ENCODE assay signal across 22 mouse cellular contexts in genomic region chr16:76408696-76409354, GRCm38 (mm10). TPM values are rescaled to one million over a fixed set of nuclear protein-coding genes. Genes with fewer than 3 reads are reported as not detected.
DNase-seq lines count a peak whose midpoint lies in the region; ATAC-seq and TF ChIP-seq lines count a peak whose summit lies in the region.
"Had no signal": no experiment of that assay in that cellular context is flagged by ENCODE, and none has a peak within 500 bp of the region (broad histone marks: within the 10 kb centered on the region; RNA-seq: fewer than 3 reads in every experiment).

No protein-coding gene starts in this region.

- no peak for DNase-seq in liver
- DNase-seq in lung, postnatal 0 days (ENCODE audit: low spot score) = peak; percentile 13
- DNase-seq in lung, postnatal 36 days = no peak
- no peak for DNase-seq in urinary bladder, adult 2 months (ENCODE audit: low spot score)
- DNase-seq: adrenal gland, postnatal 36 days; B cell, adult 2 months; cerebellum, adult 2 months; cerebellum, postnatal 10 days; gastrocnemius, postnatal 10 days; heart, postnatal 10 days; heart, postnatal 4 days had no signal

- H3K4me3 ChIP-seq in liver, embryonic 15.5 days (replicated peaks) = no peak overlapping the region
- H3K4me3 ChIP-seq in lung, postnatal 0 days (ENCODE audit: low read depth, low read length) = no peak overlapping the region
- H3K4me3 ChIP-seq in hindbrain, embryonic 16.5 days (ENCODE audit: low read length) = no peak overlapping the region
- H3K4me3 ChIP-seq: embryonic facial prominence, embryonic 10.5 days; erythroblast, embryonic 14.5 days; forebrain, embryonic 10.5 days; heart, embryonic 10.5 days; hindbrain, embryonic 12.5 days had no signal

- H3K4me2 ChIP-seq in liver, embryonic 15.5 days = no peak overlapping the region
- no peak overlapping the region for H3K4me2 ChIP-seq in lung, postnatal 0 days (replicated peaks; ENCODE audit: low read depth, low read length)
- H3K4me2 ChIP-seq in hindbrain, embryonic 16.5 days (ENCODE audit: low read length) = no peak overlapping the region
- H3K4me2 ChIP-seq: hindbrain, embryonic 12.5 days had no signal

- no peak for TF ChIP-seq EP300 in lung, postnatal 0 days (IDR thresholded peaks at IDR 0.05)

- ATAC-seq in liver, embryonic 15.5 days (ENCODE audit: insufficient read depth) = peak; percentile 25; the same call in 1 of the 2 replicates
- peak; percentile 38; the same call in 1 of the 2 replicates for ATAC-seq in lung, postnatal 0 days
- ATAC-seq in megakaryocyte progenitor cell, adult 5-6 weeks (replicated peaks; ENCODE audit: poor library complexity) = 0 out of 2 replicates have a peak, but pooled peaks have one; percentile 26
- ATAC-seq in hindbrain, embryonic 16.5 days = no peak
- ATAC-seq: CD4-positive, CD25-positive, alpha-beta regulatory T cell, adult 4 months; forebrain, embryonic 14.5 days had no signal

- H3K9ac ChIP-seq in liver, embryonic 15.5 days = no peak overlapping the region
- H3K9ac ChIP-seq in lung, postnatal 0 days (replicated peaks; ENCODE audit: low read depth) = no peak overlapping the region
- no peak overlapping the region for H3K9ac ChIP-seq in hindbrain, embryonic 16.5 days (ENCODE audit: low read depth, low read length)
- H3K9ac ChIP-seq: hindbrain, embryonic 12.5 days had no signal

- H3K9me3 ChIP-seq in liver, embryonic 15.5 days (replicated peaks) = no peaks in the 10 kb centered on the region
- no peaks in the 10 kb centered on the region for H3K9me3 ChIP-seq in lung, postnatal 0 days (ENCODE audit: low read length)
- no peaks in the 10 kb centered on the region for H3K9me3 ChIP-seq in hindbrain, embryonic 16.5 days (ENCODE audit: control insufficient read depth, low read length)
- H3K9me3 ChIP-seq: embryonic facial prominence, embryonic 10.5 days; forebrain, embryonic 10.5 days; G1E; heart, embryonic 10.5 days; hindbrain, embryonic 12.5 days had no signal

- no peak for TF ChIP-seq CTCF in lung, postnatal 0 days (IDR thresholded peaks at IDR 0.05)

- no peaks in the 10 kb centered on the region for H3K36me3 ChIP-seq in liver, embryonic 15.5 days (replicated peaks)
- no peaks in the 10 kb centered on the region for H3K36me3 ChIP-seq in lung, postnatal 0 days (ENCODE audit: insufficient read depth, low read length)
- H3K36me3 ChIP-seq in hindbrain, embryonic 16.5 days (ENCODE audit: control insufficient read depth, insufficient read depth, low read length) = no peaks in the 10 kb centered on the region
- H3K36me3 ChIP-seq: embryonic facial prominence, embryonic 10.5 days; forebrain, embryonic 10.5 days; G1E; heart, embryonic 10.5 days; hindbrain, embryonic 12.5 days had no signal

- 55% methylated on average over 4 of the region's 4 CpGs for WGBS in liver, embryonic 15.5 days (ENCODE audit: insufficient replicate concordance)
- WGBS in lung, postnatal 0 days = 44% methylated on average over 4 of the region's 4 CpGs
- 84% methylated on average over 4 of the region's 4 CpGs for WGBS in hindbrain, embryonic 16.5 days

- H3K27me3 ChIP-seq in liver, embryonic 15.5 days = no peaks in the 10 kb centered on the region; the same call in 1 of the 2 replicates
- no peaks in the 10 kb centered on the region for H3K27me3 ChIP-seq in lung, postnatal 0 days (replicated peaks; ENCODE audit: insufficient read depth, low read length)
- no peaks in the 10 kb centered on the region for H3K27me3 ChIP-seq in hindbrain, embryonic 16.5 days (replicated peaks; ENCODE audit: control insufficient read depth, insufficient read depth, low read length)
- H3K27me3 ChIP-seq: hindbrain, embryonic 12.5 days had no signal

- H3K27ac ChIP-seq in liver, embryonic 15.5 days (replicated peaks) = no peak overlapping the region
- no peak overlapping the region for H3K27ac ChIP-seq in lung, postnatal 0 days (ENCODE audit: low read length)
- no peak overlapping the region for H3K27ac ChIP-seq in hindbrain, embryonic 16.5 days (ENCODE audit: low read depth, low read length)
- H3K27ac ChIP-seq: embryonic facial prominence, embryonic 10.5 days; forebrain, embryonic 10.5 days; heart, embryonic 10.5 days; hindbrain, embryonic 12.5 days had no signal

- H3K4me1 ChIP-seq in liver, embryonic 15.5 days (replicated peaks) = 0 out of 2 replicates have a peak, but pooled peaks cover 3% of the 10 kb centered on the region
- 0 out of 2 replicates have a peak, but pooled peaks cover 4% of the 10 kb centered on the region for H3K4me1 ChIP-seq in lung, postnatal 0 days (ENCODE audit: insufficient read depth, low read depth, low read length)
- H3K4me1 ChIP-seq in hindbrain, embryonic 16.5 days (ENCODE audit: control insufficient read depth, insufficient read depth, low read depth, low read length) = no peaks in the 10 kb centered on the region
- H3K4me1 ChIP-seq: hindbrain, embryonic 12.5 days had no signal

RNA-seq across cellular contexts. Expression of gene Nrip1, which starts 35.2 kb away (rescaled TPM):
- polyA plus RNA-seq in liver, embryonic 15.5 days (2015; fragmentation: Nextera tagmentation; extraction: Ambion mirVana) = 19.1 and 19.9 TPM in 2 replicates
- 25.3 and 29.6 TPM in 2 replicates for polyA plus RNA-seq in lung, postnatal 0 days (2015; fragmentation: Nextera tagmentation; extraction: Ambion mirVana)
- 18.5 and 24.2 TPM in 2 replicates for total RNA-seq in megakaryocyte progenitor cell, adult 5-6 weeks (2015)
- 11.0 and 14.3 TPM in 2 replicates for total RNA-seq in megakaryocyte progenitor cell, adult 5-6 weeks (2017)
- 5.5 and 11.1 TPM in 2 replicates for polyA plus RNA-seq in urinary bladder, adult 2 months (2012; rRNA removed)
- 29.0 and 30.4 TPM in 2 replicates for polyA plus RNA-seq in hindbrain, embryonic 16.5 days (2015; fragmentation: Nextera tagmentation; extraction: Ambion mirVana)
